Mouse (Mus musculus): Measurements from ENCODE around the gene Rfc2. TPM values are rescaled to one million over a fixed set of nuclear protein-coding genes. Genes with fewer than 3 reads are reported as not detected.

Rfc2 gene
- total and polyA plus RNA-seq, 3 experiments = 222 to 283 (median 237) TPM

GRCm38 (mm10) chr5:134617071-134617470, 35.9 kb downstream of the Rfc2 start:
- peaks cover 42 to 57% of the 10 kb centered on the region in 2 experiments for H3K36me3 ChIP-seq (replicated peaks in 1 of 2; ENCODE audit: control insufficient read depth in 1 of 2, insufficient read depth in 1 of 2, low read length in 1 of 2)
- peak; percentile 63 for DNase-seq (ENCODE audit: extremely low read depth)

GRCm38 (mm10) chr5:134620457-134620856, 39.3 kb downstream of the Rfc2 start:
- no peaks in the 10 kb centered on the region for H3K9me3 ChIP-seq (replicated peaks; ENCODE audit: low read length)
- no peak overlapping the region for H3K27ac ChIP-seq (ENCODE audit: insufficient read depth, low read depth)
- H3K4me1 ChIP-seq (ENCODE audit: control insufficient read depth in 1 of 2, insufficient read depth in 2 of 2) = peaks cover 1 to 14% of the 10 kb centered on the region in 2 experiments
- no peak overlapping the region for H3K9ac ChIP-seq (ENCODE audit: insufficient read depth, low read depth)
- H3K4me3 ChIP-seq (replicated peaks in 1 of 3; ENCODE audit: low read depth in 2 of 3, low read length in 2 of 3, poor library complexity in 1 of 3) = no peak overlapping the region
- DNase-seq (ENCODE audit: extremely low read depth) = no peak
- H3K4me2 ChIP-seq (ENCODE audit: insufficient read depth, low read depth, poor library complexity, severe bottlenecking) = no peak overlapping the region
- H3K79me2 ChIP-seq (replicated peaks; ENCODE audit: control insufficient read depth, extremely low read depth, insufficient read depth, poor library complexity, severe bottlenecking) = peaks cover 8% of the 10 kb centered on the region
- dilution Hi-C loops (cut with MboI; ENCODE audit: extremely low pct_ligation_motif_present, extremely low pct_unique_long_range_greater_than_20kb, low sequenced_read_pairs) (no loop called here), in situ Hi-C loops (cut with MboI; ENCODE audit: low pct_ligation_motif_present, low pct_unique_long_range_greater_than_20kb, low sequenced_read_pairs) (loop anchor here (25.0 kb wide), 1 partner anchor 258 kb away; no protein-coding TSS in a partner anchor)
- H3K27me3 ChIP-seq (replicated peaks) = no peaks in the 10 kb centered on the region
- H3K36me3 ChIP-seq (replicated peaks in 1 of 2; ENCODE audit: control insufficient read depth in 1 of 2, insufficient read depth in 1 of 2, low read length in 1 of 2) = peaks cover 74 to 89% of the 10 kb centered on the region in 2 experiments
- TF ChIP-seq CHD2 (IDR thresholded peaks at IDR 0.05; ENCODE audit: low read length) = no peak
- TF ChIP-seq CTCF (conservative IDR thresholded peaks at IDR 0.05 in 1 of 2, IDR thresholded peaks at IDR 0.05 in 1 of 2; ENCODE audit: low read depth in 2 of 2, low read length in 2 of 2) = no peak
- no peak for TF ChIP-seq MYC (IDR thresholded peaks at IDR 0.05; ENCODE audit: low read depth, low read length)
- TF ChIP-seq GABPA (IDR thresholded peaks at IDR 0.05; ENCODE audit: insufficient replicate concordance, low read depth, low read length) = no peak
- no peak for TF ChIP-seq USF1 (IDR thresholded peaks at IDR 0.05; ENCODE audit: low read depth, low read length)
- no peak for TF ChIP-seq ETS1 (conservative IDR thresholded peaks at IDR 0.05; ENCODE audit: low read depth, low read length)
- TF ChIP-seq RCOR1 (conservative IDR thresholded peaks at IDR 0.05; ENCODE audit: low read depth, low read length) = no peak
- TF ChIP-seq TBP (conservative IDR thresholded peaks at IDR 0.05; ENCODE audit: low read depth, low read length) = no peak
- TF ChIP-seq HCFC1 (IDR thresholded peaks at IDR 0.05; ENCODE audit: low read depth, low read length) = no peak
- no peak for TF ChIP-seq NELFE (IDR thresholded peaks at IDR 0.05; ENCODE audit: low read depth, low read length)
- no peak for TF ChIP-seq JUN (IDR thresholded peaks at IDR 0.05; ENCODE audit: insufficient read depth, low read depth, low read length)
- no peak for TF ChIP-seq ELF1 (IDR thresholded peaks at IDR 0.05; ENCODE audit: low read depth, low read length)
- no peak for TF ChIP-seq MAZ (IDR thresholded peaks at IDR 0.05; ENCODE audit: low read depth, low read length)
- TF ChIP-seq MAFK (IDR thresholded peaks at IDR 0.05; ENCODE audit: insufficient replicate concordance, low read length) = no peak
- no peak for TF ChIP-seq KAT2A (IDR thresholded peaks at IDR 0.05; ENCODE audit: insufficient replicate concordance, low read length)
- no peak for TF ChIP-seq SMC3 (IDR thresholded peaks at IDR 0.05; ENCODE audit: low read depth, low read length)
- TF ChIP-seq MAX (IDR thresholded peaks at IDR 0.05; ENCODE audit: low read length) = no peak
- no peak for TF ChIP-seq IRF4 (IDR thresholded peaks at IDR 0.05; ENCODE audit: low read depth, low read length)

More at GRCm38 (mm10) chr5:134617071-134617470, 35.9 kb downstream of the Rfc2 start:
- no peaks in the 10 kb centered on the region for H3K9me3 ChIP-seq (replicated peaks; ENCODE audit: low read length)
- dilution Hi-C loops (cut with MboI; ENCODE audit: extremely low pct_ligation_motif_present, extremely low pct_unique_long_range_greater_than_20kb, low sequenced_read_pairs) (no loop called here), in situ Hi-C loops (cut with MboI; ENCODE audit: low pct_ligation_motif_present, low pct_unique_long_range_greater_than_20kb, low sequenced_read_pairs) (loop anchor here (5.0 to 25.0 kb wide), 3 partner anchors 35 to 255 kb away; partner anchors contain the start of gene Rfc2)
- peaks cover 20% of the 10 kb centered on the region for H3K79me2 ChIP-seq (replicated peaks; ENCODE audit: control insufficient read depth, extremely low read depth, insufficient read depth, poor library complexity, severe bottlenecking)
- 0 out of 2 replicates have a peak overlapping the region, but pooled peaks have one; percentile 8 for H3K4me2 ChIP-seq (ENCODE audit: insufficient read depth, low read depth, poor library complexity, severe bottlenecking)
- peak overlapping the region; percentile 4; the same call in 1 of the 2 replicates for H3K27ac ChIP-seq (ENCODE audit: insufficient read depth, low read depth)
- peaks cover 7 to 25% of the 10 kb centered on the region in 2 experiments for H3K4me1 ChIP-seq (ENCODE audit: control insufficient read depth in 1 of 2, insufficient read depth in 2 of 2)
- H3K9ac ChIP-seq (ENCODE audit: insufficient read depth, low read depth) = no peak overlapping the region
- H3K27me3 ChIP-seq (replicated peaks) = no peaks in the 10 kb centered on the region
- no peak for TF ChIP-seq TBP (conservative IDR thresholded peaks at IDR 0.05; ENCODE audit: low read depth, low read length)
- TF ChIP-seq RAD21 (IDR thresholded peaks at IDR 0.05; ENCODE audit: low read depth, low read length) = peak; percentile 90
- no peak for TF ChIP-seq ZC3H11A (IDR thresholded peaks at IDR 0.05; ENCODE audit: low read depth, low read length)
- no peak for TF ChIP-seq NRF1 (IDR thresholded peaks at IDR 0.05; ENCODE audit: low read depth, low read length)
- no peak for TF ChIP-seq UBTF (IDR thresholded peaks at IDR 0.05; ENCODE audit: low read depth, low read length)
- TF ChIP-seq GABPA (IDR thresholded peaks at IDR 0.05; ENCODE audit: insufficient replicate concordance, low read depth, low read length) = no peak
- peak; percentile 48 for TF ChIP-seq POLR2A (IDR thresholded peaks at IDR 0.05; ENCODE audit: low read depth, low read length)
- TF ChIP-seq ZMIZ1 (IDR thresholded peaks at IDR 0.05; ENCODE audit: low read depth, low read length) = peak; percentile 52; the same call in 1 of the 2 replicates
- TF ChIP-seq TCF12 (IDR thresholded peaks at IDR 0.05; ENCODE audit: low read depth, low read length) = no peak
- TF ChIP-seq E2F4 (IDR thresholded peaks at IDR 0.05; ENCODE audit: insufficient replicate concordance, low read depth, low read length) = no peak
- 0 out of 2 replicates have a peak, but pooled peaks have one; percentile 12 for TF ChIP-seq NELFE (IDR thresholded peaks at IDR 0.05; ENCODE audit: low read depth, low read length)
- TF ChIP-seq SMC3 (IDR thresholded peaks at IDR 0.05; ENCODE audit: low read depth, low read length) = peak; percentile 95
- TF ChIP-seq JUN (IDR thresholded peaks at IDR 0.05; ENCODE audit: insufficient read depth, low read depth, low read length) = no peak
- TF ChIP-seq ZNF384 (IDR thresholded peaks at IDR 0.05; ENCODE audit: low read depth, low read length) = no peak
- 0 out of 2 replicates have a peak, but pooled peaks have one; percentile 10 for TF ChIP-seq BHLHE40 (IDR thresholded peaks at IDR 0.05; ENCODE audit: low read depth, low read length)
- TF ChIP-seq CHD2 (IDR thresholded peaks at IDR 0.05; ENCODE audit: low read length) = no peak
- peak; percentile 94 for TF ChIP-seq CTCF (conservative IDR thresholded peaks at IDR 0.05 in 1 of 2, IDR thresholded peaks at IDR 0.05 in 1 of 2; ENCODE audit: low read depth in 2 of 2, low read length in 2 of 2)
- no peak for TF ChIP-seq CHD1 (IDR thresholded peaks at IDR 0.05; ENCODE audit: low read depth, low read length)
- peak; percentile 75 for TF ChIP-seq SIN3A (IDR thresholded peaks at IDR 0.05; ENCODE audit: low read length)
- TF ChIP-seq JUND (conservative IDR thresholded peaks at IDR 0.05; ENCODE audit: low read depth, low read length) = no peak
- no peak for TF ChIP-seq MAFK (IDR thresholded peaks at IDR 0.05; ENCODE audit: insufficient replicate concordance, low read length)
- no peak for TF ChIP-seq ZKSCAN1 (IDR thresholded peaks at IDR 0.05; ENCODE audit: borderline replicate concordance, low read depth, low read length)
- 0 out of 2 replicates have a peak, but pooled peaks have one; percentile 32 for TF ChIP-seq MXI1 (IDR thresholded peaks at IDR 0.05; ENCODE audit: low read depth, low read length)
- no peak for TF ChIP-seq RCOR1 (conservative IDR thresholded peaks at IDR 0.05; ENCODE audit: low read depth, low read length)
- peak; percentile 39; the same call in 1 of the 2 replicates for TF ChIP-seq IRF4 (IDR thresholded peaks at IDR 0.05; ENCODE audit: low read depth, low read length)
- no peak for TF ChIP-seq MEF2A (IDR thresholded peaks at IDR 0.05; ENCODE audit: borderline replicate concordance, low read depth, low read length)
- TF ChIP-seq USF1 (IDR thresholded peaks at IDR 0.05; ENCODE audit: low read depth, low read length) = no peak
- no peak for TF ChIP-seq ELF1 (IDR thresholded peaks at IDR 0.05; ENCODE audit: low read depth, low read length)
- no peak; the same call in 1 of the 2 replicates for TF ChIP-seq MAX (IDR thresholded peaks at IDR 0.05; ENCODE audit: low read length)
- TF ChIP-seq PAX5 (IDR thresholded peaks at IDR 0.05; ENCODE audit: low read length) = no peak
- no peak for TF ChIP-seq USF2 (conservative IDR thresholded peaks at IDR 0.05; ENCODE audit: low read depth, low read length)
- TF ChIP-seq EP300 (IDR thresholded peaks at IDR 0.05; ENCODE audit: low read length) = no peak
- peak; percentile 47; the same call in 1 of the 2 replicates for TF ChIP-seq POLR2AphosphoS2 (IDR thresholded peaks at IDR 0.05; ENCODE audit: low read depth, low read length)
- TF ChIP-seq MAZ (IDR thresholded peaks at IDR 0.05; ENCODE audit: low read depth, low read length) = 0 out of 2 replicates have a peak, but pooled peaks have one; percentile 22
- TF ChIP-seq MYC (IDR thresholded peaks at IDR 0.05; ENCODE audit: low read depth, low read length) = 0 out of 2 replicates have a peak, but pooled peaks have one; percentile 31
- H3K4me3 ChIP-seq (replicated peaks in 1 of 3; ENCODE audit: low read depth in 2 of 3, low read length in 2 of 3, poor library complexity in 1 of 3) = no peak overlapping the region
